Mouse (Mus musculus) liver, embryonic 12.5 days (tissue): ENCODE measurements around the gene 5830473C10Rik. TPM values are rescaled to one million over a fixed set of nuclear protein-coding genes. Genes with fewer than 3 reads are reported as not detected.

ENCODE experiments used
- ATAC-seq: fragments of 200-750 bp; cut with Nextera tagmentation; 2 replicates; pipeline ENCODE4 v1.8.0; 2017; ENCODE audit warnings: moderate number of reproducible peaks, mild to moderate bottlenecking, moderate library complexity
- H3K27ac ChIP-seq: fragments of 300-500 bp; sonication (generic); 2 replicates; pipeline ENCODE4 v1.5.1; 2016; ENCODE audit warnings: mild to moderate bottlenecking
- H3K27me3 ChIP-seq: fragments of 300-500 bp; sonication (generic); replicated peaks from 2 replicates; pipeline ENCODE4 v1.6.1; 2016; ENCODE audit warnings: mild to moderate bottlenecking, moderate library complexity
- H3K36me3 ChIP-seq: fragments of 300-500 bp; sonication (generic); 2 replicates; pipeline ENCODE4 v1.6.1; 2016; ENCODE audit warnings: mild to moderate bottlenecking, moderate library complexity
- H3K4me1 ChIP-seq: fragments of 300-500 bp; sonication (generic); 2 replicates; pipeline ENCODE4 v1.6.1; 2016
- H3K4me2 ChIP-seq: fragments of 300-500 bp; sonication (generic); 2 replicates; pipeline ENCODE4 v1.6.1; 2016; ENCODE audit warnings: mild to moderate bottlenecking, moderate library complexity
- H3K4me3 ChIP-seq: fragments of 300-500 bp; sonication (generic); 2 replicates; pipeline ENCODE4 v1.5.1; 2016; ENCODE audit warnings: mild to moderate bottlenecking, moderate library complexity
- H3K9ac ChIP-seq: fragments of 300-500 bp; sonication (generic); 2 replicates; pipeline ENCODE4 v1.6.1; 2016; ENCODE audit warnings: mild to moderate bottlenecking, moderate library complexity
- H3K9me3 ChIP-seq: fragments of 300-500 bp; sonication (generic); replicated peaks from 2 replicates; pipeline ENCODE4 v1.6.1; 2016; ENCODE audit warnings: mild to moderate bottlenecking, moderate library complexity
- WGBS: fragments of 180-500 bp; shearing (Covaris S2); methylation state at CpG from one replicate; pipeline ENCODE4 v1.1.7; 2016; ENCODE audit not compliant: insufficient replicate concordance; 5-methylcytosine and 5-hydroxymethylcytosine counted together
- polyA plus RNA-seq: library from polyadenylated mRNA; unstranded; fragments of >200 nt; fragmentation: Nextera tagmentation; extraction: Ambion mirVana; gene quantifications from 2 replicates; pipeline ENCODE4 v1.2.1, GENCODE M21; 2016

Gene 5830473C10Rik
- 0.12 and 0.25 TPM in 2 replicates for polyA plus RNA-seq

DNA sequence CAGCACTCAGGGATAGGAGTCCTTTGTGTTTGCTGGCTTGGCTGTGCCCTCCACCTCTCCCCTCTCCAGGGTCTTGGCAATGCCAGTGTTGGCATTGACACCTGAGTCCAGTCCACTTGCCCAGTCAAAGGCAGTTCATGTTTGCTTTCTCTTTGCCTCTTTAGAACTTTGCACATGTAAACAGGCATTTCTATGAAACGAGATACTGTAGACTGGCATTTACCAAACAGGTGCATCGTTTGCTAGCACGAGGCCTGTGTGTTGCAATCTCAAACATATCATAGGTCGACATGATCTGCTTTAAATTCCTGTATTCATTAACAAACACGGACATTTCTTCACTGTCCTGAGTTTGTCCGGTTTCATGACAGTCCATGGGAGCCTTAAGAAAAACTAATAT, at the start of gene 5830473C10Rik:
5830473C10Rik (plus strand) TSS at position 365 of the 400 bp plus-strand sequence.
- 0 out of 2 replicates have a peak, but pooled peaks cover 2% of the 10 kb centered on the region for H3K4me1 ChIP-seq
- no peaks in the 10 kb centered on the region for H3K27me3 ChIP-seq
- H3K9ac ChIP-seq = no peak within 1 kb of the TSS
- peak within 1 kb of the TSS; percentile 14; the same call in 1 of the 2 replicates for H3K27ac ChIP-seq
- no peaks in the 10 kb centered on the region for H3K9me3 ChIP-seq
- H3K36me3 ChIP-seq = no peaks in the 10 kb centered on the region
- H3K4me3 ChIP-seq = no peak within 1 kb of the TSS
- 58% methylated on average over 6 of the region's 6 CpGs for WGBS
- H3K4me2 ChIP-seq = no peak within 1 kb of the TSS
- peak; percentile 24; the same call in 1 of the 2 replicates for ATAC-seq

DNA sequence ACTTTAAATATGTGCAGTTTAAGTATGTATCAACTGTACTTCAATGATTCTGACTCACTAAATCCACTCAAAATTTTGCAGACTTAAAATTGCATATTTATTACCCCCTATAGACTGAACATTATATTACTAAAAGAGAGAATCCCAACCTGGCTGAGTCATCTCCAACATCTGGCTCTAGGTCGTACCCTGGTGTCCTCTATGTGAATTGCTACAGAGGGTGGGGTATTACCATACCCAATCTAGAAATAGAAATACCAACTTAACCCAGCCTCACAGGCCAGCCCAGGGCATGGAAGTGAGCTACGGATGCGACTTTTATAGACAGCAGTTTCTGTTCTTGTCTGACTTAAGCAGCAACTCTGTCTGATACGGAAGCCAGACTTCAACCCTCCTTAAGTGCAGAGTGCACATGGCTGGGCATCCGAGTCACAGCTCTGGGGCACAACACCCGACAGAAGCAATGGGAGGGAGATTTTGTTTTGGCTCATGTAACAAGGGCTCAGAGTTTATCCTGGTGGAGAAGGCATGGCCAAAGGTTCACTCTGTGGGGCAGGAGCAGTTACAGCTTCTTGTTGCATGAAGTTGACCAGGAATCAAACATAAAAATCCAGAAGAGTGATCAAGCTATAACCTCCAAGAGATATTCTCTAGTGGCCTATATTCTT, 48.5 kb upstream of the 5830473C10Rik start:
- no peak for ATAC-seq
- Histone ChIP-seq H3K9me3 (no peaks in the 10 kb centered on the region), H3K9ac (no peak overlapping the region), H3K4me1 (no peaks in the 10 kb centered on the region), H3K4me2 (no peak overlapping the region), H3K27ac (no peak overlapping the region), H3K4me3 (no peak overlapping the region), H3K27me3 (no peaks in the 10 kb centered on the region), H3K36me3 (no peaks in the 10 kb centered on the region)
- 69% methylated on average over 6 of the region's 6 CpGs for WGBS

- Histone ChIP-seq H3K36me3 (no peaks in the 10 kb centered on the region), H3K4me1 (no peaks in the 10 kb centered on the region), H3K9ac (no peak overlapping the region), H3K27ac (no peak overlapping the region), H3K4me2 (no peak overlapping the region), H3K9me3 (no peaks in the 10 kb centered on the region), H3K27me3 (no peaks in the 10 kb centered on the region), H3K4me3 (no peak overlapping the region)
- WGBS = 74% methylated on average over 6 of the region's 6 CpGs
- ATAC-seq = no peak
These were observed 45.3 kb upstream of the 5830473C10Rik start for GRCm38 (mm10) chr5:90515561-90515960.

- Histone ChIP-seq H3K4me2 (0 out of 2 replicates have a peak within 1 kb of the TSS, but pooled peaks have one; percentile 3), H3K27ac (0 out of 2 replicates have a peak within 1 kb of the TSS, but pooled peaks have one; percentile 17), H3K9me3 (no peaks in the 10 kb centered on the region), H3K36me3 (no peaks in the 10 kb centered on the region), H3K27me3 (no peaks in the 10 kb centered on the region), H3K4me3 (no peak within 1 kb of the TSS), H3K4me1 (no peaks in the 10 kb centered on the region), H3K9ac (no peak within 1 kb of the TSS)
- no peak for ATAC-seq
- WGBS = 71% methylated on average over 6 of the region's 6 CpGs
These were observed 42.4 kb upstream of the 5830473C10Rik start, which contains the start of gene Afm for GRCm38 (mm10) chr5:90518356-90519100. TSS of gene Afm (plus strand) at chr5:90518932.

DNA sequence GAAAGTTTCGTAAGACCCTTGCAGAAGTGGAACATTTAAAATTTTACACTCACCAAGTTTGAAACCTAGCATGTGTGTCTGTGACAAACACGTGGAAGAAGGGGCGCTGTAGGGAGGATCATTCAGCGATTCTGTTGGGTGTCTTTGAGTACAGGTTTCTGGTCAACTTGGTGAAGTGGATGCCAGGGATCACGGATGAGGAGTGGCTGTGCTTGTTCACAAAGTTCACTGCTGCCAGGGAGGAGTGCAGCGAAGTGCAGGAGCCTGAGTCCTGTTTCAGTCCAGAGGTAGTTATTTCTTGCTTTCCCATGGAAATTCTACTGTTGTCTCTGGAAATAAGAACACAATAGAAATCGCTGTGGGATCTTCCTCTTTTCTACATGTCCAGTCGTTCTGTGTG, 9.7 kb upstream of the 5830473C10Rik start:
- WGBS = 64% methylated on average over 8 of the region's 8 CpGs
- no peaks in the 10 kb centered on the region for H3K4me1 ChIP-seq

GRCm38 (mm10) chr5:90556052-90556451, 4.9 kb upstream of the 5830473C10Rik start:
- Histone ChIP-seq H3K4me2 (no peak overlapping the region), H3K4me3 (no peak overlapping the region), H3K27me3 (no peaks in the 10 kb centered on the region), H3K4me1 (0 out of 2 replicates have a peak, but pooled peaks cover under 1% of the 10 kb centered on the region), H3K9me3 (no peaks in the 10 kb centered on the region), H3K9ac (no peak overlapping the region), H3K36me3 (no peaks in the 10 kb centered on the region), H3K27ac (no peak overlapping the region)
- ATAC-seq = no peak
- WGBS = 53% methylated on average over 3 of the region's 3 CpGs

More for the DNA sequence above, 9.7 kb upstream of the 5830473C10Rik start:
- no peak overlapping the region for H3K4me2 ChIP-seq
- H3K36me3 ChIP-seq = no peaks in the 10 kb centered on the region
- H3K9me3 ChIP-seq = no peaks in the 10 kb centered on the region
- H3K9ac ChIP-seq = no peak overlapping the region
- H3K27me3 ChIP-seq = no peaks in the 10 kb centered on the region
- no peak overlapping the region for H3K4me3 ChIP-seq
- no peak for ATAC-seq
- H3K27ac ChIP-seq = no peak overlapping the region

DNA sequence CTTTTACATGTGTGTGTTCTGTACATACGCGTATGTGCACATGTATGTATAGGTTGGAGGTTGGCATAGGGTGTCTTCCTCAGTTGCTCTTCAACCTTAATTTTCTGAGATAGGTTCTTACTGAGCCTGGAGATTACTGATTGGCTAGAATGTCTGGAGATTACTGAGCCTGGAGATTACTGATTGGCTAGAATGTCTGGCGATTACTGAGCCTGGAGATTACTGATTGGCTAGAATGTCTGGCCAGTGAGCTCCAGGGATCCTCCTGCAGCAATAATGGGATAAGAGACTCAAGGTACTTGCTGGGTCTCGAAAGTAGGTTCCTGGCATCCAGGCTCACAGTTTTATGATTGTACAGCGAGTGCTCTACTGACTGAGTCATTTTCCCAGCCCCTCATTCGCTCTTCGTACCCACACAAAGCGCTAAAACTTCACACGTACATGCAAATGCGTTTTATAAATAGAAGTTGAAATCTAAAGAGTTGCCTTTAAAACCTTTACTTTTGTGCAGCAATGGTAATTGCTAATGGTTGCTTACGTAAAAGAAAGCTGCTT, 891 bp downstream of the 5830473C10Rik start:
- no peak for ATAC-seq
- WGBS = 83% methylated on average over 11 of the region's 11 CpGs
- H3K36me3 ChIP-seq = no peaks in the 10 kb centered on the region

DNA sequence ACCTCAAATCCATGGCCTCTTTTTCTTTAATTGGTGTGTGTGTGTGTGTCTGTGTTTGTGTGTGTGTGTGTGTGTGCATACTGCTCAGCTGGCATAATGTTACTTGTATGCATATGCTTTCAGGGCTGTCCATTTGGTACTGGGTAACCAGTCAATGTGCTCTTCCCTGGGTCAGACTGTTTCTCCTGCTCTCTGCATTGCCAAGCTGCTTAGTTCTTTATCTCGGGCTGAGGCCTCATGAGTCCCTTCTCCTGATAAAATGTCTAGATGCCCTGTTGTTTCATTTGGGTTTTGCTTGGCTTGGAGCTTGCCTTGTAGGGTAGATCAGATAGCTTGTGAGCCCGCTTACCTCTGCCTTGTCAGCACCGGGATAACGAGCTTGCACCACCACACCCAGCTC, 2.0 kb downstream of the 5830473C10Rik start:
- Histone ChIP-seq H3K9ac (no peak overlapping the region), H3K4me1 (0 out of 2 replicates have a peak, but pooled peaks cover 2% of the 10 kb centered on the region), H3K36me3 (no peaks in the 10 kb centered on the region), H3K9me3 (no peaks in the 10 kb centered on the region), H3K27ac (no peak overlapping the region), H3K27me3 (no peaks in the 10 kb centered on the region), H3K4me2 (no peak overlapping the region), H3K4me3 (no peak overlapping the region)
- WGBS = 64% methylated on average over 4 of the region's 4 CpGs
- ATAC-seq = no peak

More for the DNA sequence above, 891 bp downstream of the 5830473C10Rik start:
- no peak overlapping the region for H3K27ac ChIP-seq
- H3K4me3 ChIP-seq = no peak overlapping the region
- 0 out of 2 replicates have a peak, but pooled peaks cover 2% of the 10 kb centered on the region for H3K4me1 ChIP-seq
- no peak overlapping the region for H3K4me2 ChIP-seq
- H3K9me3 ChIP-seq = no peaks in the 10 kb centered on the region
- no peak overlapping the region for H3K9ac ChIP-seq
- no peaks in the 10 kb centered on the region for H3K27me3 ChIP-seq

GRCm38 (mm10) chr5:90564161-90564560, 3.3 kb downstream of the 5830473C10Rik start:
- Histone ChIP-seq H3K36me3 (no peaks in the 10 kb centered on the region), H3K9ac (no peak overlapping the region), H3K4me2 (no peak overlapping the region), H3K4me3 (no peak overlapping the region), H3K9me3 (no peaks in the 10 kb centered on the region), H3K27me3 (no peaks in the 10 kb centered on the region), H3K27ac (no peak overlapping the region), H3K4me1 (0 out of 2 replicates have a peak, but pooled peaks cover 2% of the 10 kb centered on the region)
- ATAC-seq = no peak
- 81% methylated on average over 4 of the region's 4 CpGs for whole genome bisulfite sequencing

DNA sequence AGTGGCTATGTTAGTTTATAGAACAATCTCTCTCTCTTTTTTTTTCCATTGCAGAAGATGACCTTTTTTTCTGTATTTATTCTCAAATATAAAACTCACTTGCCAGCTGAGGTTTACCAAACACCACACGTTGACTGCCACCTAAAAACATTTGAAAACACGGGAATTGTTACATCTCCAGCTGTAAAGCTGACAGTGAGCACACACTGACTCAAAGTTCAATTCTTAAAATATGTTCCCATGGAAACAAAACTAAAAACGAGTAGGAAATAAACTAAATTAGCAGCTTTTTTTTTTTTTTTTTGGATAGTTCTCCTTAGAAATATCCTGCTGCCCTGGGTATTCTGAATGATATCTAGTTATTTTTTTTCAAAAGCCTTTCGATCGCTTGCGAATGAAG, 4.3 kb downstream of the 5830473C10Rik start:
- no peaks in the 10 kb centered on the region for H3K9me3 ChIP-seq
- 71% methylated on average over 6 of the region's 6 CpGs for WGBS
- H3K9ac ChIP-seq = no peak overlapping the region
- H3K4me3 ChIP-seq = no peak overlapping the region
- no peak overlapping the region for H3K4me2 ChIP-seq
- no peaks in the 10 kb centered on the region for H3K27me3 ChIP-seq
- no peak for ATAC-seq
- H3K36me3 ChIP-seq = no peaks in the 10 kb centered on the region
- H3K27ac ChIP-seq = no peak overlapping the region
- 0 out of 2 replicates have a peak, but pooled peaks cover 2% of the 10 kb centered on the region for H3K4me1 ChIP-seq

DNA sequence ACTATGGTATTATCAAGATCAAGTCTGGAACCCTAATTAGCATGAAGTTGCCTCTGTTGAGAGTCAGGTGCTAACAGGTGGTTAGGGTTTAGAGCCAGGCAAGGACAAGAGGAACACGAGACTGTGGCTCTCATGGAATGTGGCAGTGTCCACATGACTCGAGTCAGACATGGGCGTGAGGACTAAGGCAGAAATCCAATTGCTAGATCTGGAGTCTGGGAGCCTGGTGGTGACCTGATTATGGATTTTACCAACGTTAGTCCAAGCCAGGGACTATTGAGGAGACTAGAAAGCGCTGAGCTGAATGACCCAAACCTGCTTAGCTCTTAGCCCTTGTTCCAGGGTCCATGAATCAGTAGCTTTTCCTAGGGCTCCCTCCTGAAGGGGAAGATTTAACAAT, 6.9 kb downstream of the 5830473C10Rik start:
- 50% methylated on average over 5 of the region's 5 CpGs for WGBS
- Histone ChIP-seq H3K36me3 (no peaks in the 10 kb centered on the region), H3K4me2 (no peak overlapping the region), H3K27ac (peak overlapping the region; percentile 20), H3K27me3 (no peaks in the 10 kb centered on the region), H3K4me3 (no peak overlapping the region), H3K4me1 (no peaks in the 10 kb centered on the region), H3K9ac (no peak overlapping the region), H3K9me3 (no peaks in the 10 kb centered on the region)
- ATAC-seq = no peak

DNA sequence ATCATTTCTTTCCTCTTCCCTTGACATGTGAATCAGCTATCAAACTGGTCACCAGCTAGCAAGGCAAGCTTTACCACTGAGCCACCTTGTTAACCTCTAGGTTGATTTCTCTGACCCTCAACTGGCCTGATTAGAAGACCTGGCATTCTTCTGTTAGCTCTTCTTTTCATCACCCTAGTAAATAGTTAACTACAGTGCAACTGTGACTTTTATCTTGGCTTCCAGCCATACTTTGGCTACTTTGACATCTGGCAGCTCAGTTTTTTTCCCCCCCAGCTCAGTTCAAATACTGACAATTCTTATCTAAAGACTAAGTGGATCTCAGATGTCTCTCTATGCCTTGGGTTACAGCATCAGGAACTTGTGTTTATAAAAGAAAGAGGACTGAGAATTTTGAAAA, 7.4 kb downstream of the 5830473C10Rik start:
- no peaks in the 10 kb centered on the region for H3K27me3 ChIP-seq
- H3K4me3 ChIP-seq = no peak overlapping the region
- H3K36me3 ChIP-seq = no peaks in the 10 kb centered on the region
- H3K9ac ChIP-seq = no peak overlapping the region
- ATAC-seq = peak; percentile 63
- H3K4me2 ChIP-seq = no peak overlapping the region
- H3K9me3 ChIP-seq = no peaks in the 10 kb centered on the region
- peak overlapping the region; percentile 20; the same call in 1 of the 2 replicates for H3K27ac ChIP-seq
- H3K4me1 ChIP-seq = no peaks in the 10 kb centered on the region
